Mouse (Mus musculus) megakaryocyte, embryonic 14.5 days (primary cell): ENCODE results near the gene Cryzl1. TPM values are rescaled to one million over a fixed set of nuclear protein-coding genes. Genes with fewer than 3 reads are reported as not detected.
A peak's percentile ranks its signal among the peaks of the same experiment; 100 is the strongest.

Experiments used
- H3K27me3 ChIP-seq: replicated peaks from 2 replicates; pipeline ENCODE3; 2012; ENCODE audit warnings: inconsistent platforms
- H3K36me3 ChIP-seq: replicated peaks from 2 replicates; pipeline ENCODE3; 2012; ENCODE audit warnings: low read length, inconsistent platforms, mixed read lengths
- H3K4me1 ChIP-seq: 2 replicates; pipeline ENCODE4 v1.6.1; 2012; ENCODE audit warnings: inconsistent platforms
- H3K4me3 ChIP-seq: replicated peaks from 2 replicates; pipeline ENCODE3; 2012; ENCODE audit warnings: moderate library complexity, mild to moderate bottlenecking, inconsistent platforms
- H3K9me3 ChIP-seq: 2 replicates; pipeline ENCODE4 v1.6.1; 2012; ENCODE audit warnings: inconsistent platforms
- FLI1 ChIP-seq: IDR thresholded peaks from 2 replicates; pipeline ENCODE4 v1.6.1; 2012; ENCODE audit warnings: low read length, inconsistent platforms, mixed read lengths
- GATA1 ChIP-seq: IDR thresholded peaks from 3 replicates; pipeline ENCODE4 v1.6.1; 2012; ENCODE audit warnings: mixed read lengths, low read length, inconsistent platforms, borderline replicate concordance
- polyA plus RNA-seq: library from polyadenylated mRNA; stranded (reverse); fragments of >175 nt; gene quantifications from 2 replicates; pipeline ENCODE4 v1.2.3, GENCODE M21; 2012; ENCODE audit warnings: low replicate concordance; ENCODE audit not compliant: insufficient read depth

Cryzl1 gene
- polyA plus RNA-seq = 9.9 TPM in 1 of 2 replicates, not detected in the other

GRCm38 (mm10) chr16:91728123-91729065, at the start of gene Cryzl1:
Gene Cryzl1 (minus strand): TSS chr16:91728975.
- TF ChIP-seq GATA1 = no peak
- no peak for TF ChIP-seq FLI1
- peaks cover 74% of the 10 kb centered on the region for H3K4me1 ChIP-seq

GRCm38 (mm10) chr16:91772586-91772985, 43.8 kb upstream of the Cryzl1 start:
- H3K4me3 ChIP-seq = no peak overlapping the region
- peaks cover 75% of the 10 kb centered on the region for H3K27me3 ChIP-seq
- H3K4me1 ChIP-seq = peaks cover 23% of the 10 kb centered on the region
- H3K36me3 ChIP-seq = no peaks in the 10 kb centered on the region
- H3K9me3 ChIP-seq = no peaks in the 10 kb centered on the region
- TF ChIP-seq FLI1 (no peak), GATA1 (no peak)

More at GRCm38 (mm10) chr16:91728123-91729065, at the start of gene Cryzl1:
- Histone ChIP-seq H3K9me3 (no peaks in the 10 kb centered on the region), H3K36me3 (peaks cover 37% of the 10 kb centered on the region), H3K4me3 (peak within 1 kb of the TSS; percentile 97), H3K27me3 (peaks cover 36% of the 10 kb centered on the region)

- Histone ChIP-seq H3K4me1 (peaks cover 20% of the 10 kb centered on the region), H3K27me3 (peaks cover 75% of the 10 kb centered on the region), H3K36me3 (no peaks in the 10 kb centered on the region), H3K9me3 (no peaks in the 10 kb centered on the region), H3K4me3 (no peak overlapping the region)
- TF ChIP-seq GATA1 = no peak
Measured at GRCm38 (mm10) chr16:91771334-91771733, 42.6 kb upstream of the Cryzl1 start.

GRCm38 (mm10) chr16:91770662-91771061, 41.9 kb upstream of the Cryzl1 start:
- Histone ChIP-seq H3K36me3 (no peaks in the 10 kb centered on the region), H3K4me3 (no peak overlapping the region), H3K27me3 (peaks cover 76% of the 10 kb centered on the region), H3K4me1 (peaks cover 20% of the 10 kb centered on the region), H3K9me3 (no peaks in the 10 kb centered on the region)
- TF ChIP-seq GATA1 = no peak

- Histone ChIP-seq H3K4me3 (no peak overlapping the region), H3K4me1 (peaks cover 20% of the 10 kb centered on the region), H3K9me3 (no peaks in the 10 kb centered on the region), H3K27me3 (peaks cover 76% of the 10 kb centered on the region), H3K36me3 (no peaks in the 10 kb centered on the region)
- no peak for TF ChIP-seq GATA1
Measured at GRCm38 (mm10) chr16:91769911-91770310, 41.1 kb upstream of the Cryzl1 start.

GRCm38 (mm10) chr16:91768586-91768985, 39.8 kb upstream of the Cryzl1 start:
- no peaks in the 10 kb centered on the region for H3K9me3 ChIP-seq
- H3K27me3 ChIP-seq = peaks cover 77% of the 10 kb centered on the region
- no peaks in the 10 kb centered on the region for H3K36me3 ChIP-seq
- peaks cover 29% of the 10 kb centered on the region for H3K4me1 ChIP-seq
- TF ChIP-seq GATA1 = no peak
- TF ChIP-seq FLI1 = no peak
- H3K4me3 ChIP-seq = no peak overlapping the region

GRCm38 (mm10) chr16:91767165-91767701, 38.5 kb upstream of the Cryzl1 start:
- H3K27me3 ChIP-seq = peaks cover 80% of the 10 kb centered on the region
- TF ChIP-seq GATA1 (no peak), FLI1 (no peak)
- no peak overlapping the region for H3K4me3 ChIP-seq
- H3K4me1 ChIP-seq = peaks cover 35% of the 10 kb centered on the region
- H3K9me3 ChIP-seq = no peaks in the 10 kb centered on the region
- no peaks in the 10 kb centered on the region for H3K36me3 ChIP-seq

- Histone ChIP-seq H3K4me1 (peaks cover 41% of the 10 kb centered on the region), H3K36me3 (no peaks in the 10 kb centered on the region), H3K9me3 (no peaks in the 10 kb centered on the region), H3K4me3 (no peak overlapping the region), H3K27me3 (peaks cover 78% of the 10 kb centered on the region)
- TF ChIP-seq FLI1 (no peak), GATA1 (no peak)
Measured at GRCm38 (mm10) chr16:91765816-91766210, 37.0 kb upstream of the Cryzl1 start.

- H3K4me3 ChIP-seq = no peak overlapping the region
- H3K36me3 ChIP-seq = no peaks in the 10 kb centered on the region
- H3K4me1 ChIP-seq = peaks cover 39% of the 10 kb centered on the region
- H3K27me3 ChIP-seq = peaks cover 78% of the 10 kb centered on the region
- TF ChIP-seq FLI1 (no peak), GATA1 (no peak)
- H3K9me3 ChIP-seq = no peaks in the 10 kb centered on the region
Measured at GRCm38 (mm10) chr16:91765121-91765815, 36.5 kb upstream of the Cryzl1 start.

GRCm38 (mm10) chr16:91764414-91764813, 35.6 kb upstream of the Cryzl1 start:
- Histone ChIP-seq H3K27me3 (peaks cover 77% of the 10 kb centered on the region), H3K4me3 (no peak overlapping the region), H3K36me3 (no peaks in the 10 kb centered on the region), H3K4me1 (peaks cover 38% of the 10 kb centered on the region), H3K9me3 (no peaks in the 10 kb centered on the region)
- TF ChIP-seq FLI1 (no peak), GATA1 (no peak)
